Mouse (Mus musculus): ENCODE measurements at regions not wholly inside any gene's neighbourhood (a gene's known extent, or its start where the extent isn't known, plus 50 kb on each side); places are given as distances from the start of the nearest gene placed in this dataset.

DNA sequence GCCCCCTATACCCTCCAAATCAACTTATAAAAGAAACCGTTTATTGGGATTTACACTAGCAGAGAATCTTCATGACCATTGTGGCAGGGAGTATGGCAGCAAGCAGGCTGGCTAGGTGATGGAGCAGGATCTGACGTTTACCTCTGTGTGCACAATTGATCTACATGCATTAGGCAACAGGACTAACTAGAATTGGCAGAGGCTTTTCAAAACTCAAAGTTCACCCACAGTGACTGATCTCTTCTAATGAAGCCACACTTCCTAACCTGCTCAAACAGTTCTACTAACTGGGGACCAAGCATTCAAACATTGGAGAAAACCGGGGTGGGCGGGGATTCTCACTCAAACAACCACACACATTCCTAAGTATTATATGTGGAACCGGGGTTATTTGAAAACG is 1382.9 kb upstream of the Tenm2 start:
- TF ChIP-seq CTCF (IDR thresholded peaks at IDR 0.05; ENCODE audit: low read depth) = no peak
- ATAC-seq = no peak
- Histone ChIP-seq H3K4me2 (replicated peaks; ENCODE audit: low read depth) (no peak overlapping the region), H3K9ac (ENCODE audit: low read depth, low read length) (no peak overlapping the region), H3K27ac (ENCODE audit: low read depth, low read length) (no peak overlapping the region), H3K27me3 (replicated peaks; ENCODE audit: control insufficient read depth, insufficient read depth, low read length) (no peaks in the 10 kb centered on the region), H3K4me3 (ENCODE audit: low read depth, low read length) (no peak overlapping the region), H3K9me3 (ENCODE audit: control insufficient read depth) (no peaks in the 10 kb centered on the region), H3K36me3 (ENCODE audit: control insufficient read depth, insufficient read depth) (no peaks in the 10 kb centered on the region), H3K4me1 (replicated peaks; ENCODE audit: control insufficient read depth, insufficient read depth, low read length) (no peaks in the 10 kb centered on the region)
- 76% methylated on average over 6 of the region's 6 CpGs for WGBS

GRCm38 (mm10) chr11:38600971-38601370 is 1365.2 kb upstream of the Tenm2 start:
- no peaks in the 10 kb centered on the region for H3K36me3 ChIP-seq (ENCODE audit: control insufficient read depth, insufficient read depth)
- no peak for ATAC-seq
- no peak overlapping the region for H3K4me3 ChIP-seq (ENCODE audit: low read depth, low read length)
- no peak for TF ChIP-seq CTCF (IDR thresholded peaks at IDR 0.05; ENCODE audit: low read depth)
- H3K4me2 ChIP-seq (replicated peaks; ENCODE audit: low read depth) = no peak overlapping the region
- H3K27me3 ChIP-seq (replicated peaks; ENCODE audit: control insufficient read depth, insufficient read depth, low read length) = no peaks in the 10 kb centered on the region
- H3K4me1 ChIP-seq (replicated peaks; ENCODE audit: control insufficient read depth, insufficient read depth, low read length) = no peaks in the 10 kb centered on the region
- no peak overlapping the region for H3K9ac ChIP-seq (ENCODE audit: low read depth, low read length)
- 44% methylated on average over 4 of the region's 4 CpGs for WGBS
- H3K27ac ChIP-seq (ENCODE audit: low read depth, low read length) = no peak overlapping the region
- H3K9me3 ChIP-seq (ENCODE audit: control insufficient read depth) = no peaks in the 10 kb centered on the region

DNA sequence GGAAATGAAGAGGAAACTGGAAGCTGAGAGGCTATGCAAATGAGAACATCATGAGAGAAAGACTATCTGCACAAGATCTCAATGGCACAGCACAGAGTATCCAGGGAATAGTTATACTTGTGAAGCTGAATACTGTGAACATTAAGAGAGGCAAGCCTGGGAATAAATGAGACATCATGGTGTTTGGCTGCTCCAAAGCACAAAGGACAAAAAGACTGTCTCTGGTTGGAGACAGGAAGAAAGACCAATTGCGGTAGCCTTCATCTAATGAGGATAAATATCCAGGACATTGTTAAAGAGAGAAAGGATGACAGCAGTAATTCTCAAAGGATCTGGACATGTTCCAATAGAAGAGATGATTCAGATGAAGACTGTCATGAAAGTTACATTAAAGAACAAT is 1332.8 kb upstream of the Tenm2 start:
- H3K4me3 ChIP-seq (ENCODE audit: low read depth, low read length) = no peak overlapping the region
- ATAC-seq = no peak
- H3K4me1 ChIP-seq (replicated peaks; ENCODE audit: control insufficient read depth, insufficient read depth, low read length) = no peaks in the 10 kb centered on the region
- no peaks in the 10 kb centered on the region for H3K9me3 ChIP-seq (ENCODE audit: control insufficient read depth)
- H3K9ac ChIP-seq (ENCODE audit: low read depth, low read length) = no peak overlapping the region
- no peak for TF ChIP-seq CTCF (IDR thresholded peaks at IDR 0.05; ENCODE audit: low read depth)
- H3K4me2 ChIP-seq (replicated peaks; ENCODE audit: low read depth) = no peak overlapping the region
- H3K27me3 ChIP-seq (replicated peaks; ENCODE audit: control insufficient read depth, insufficient read depth, low read length) = no peaks in the 10 kb centered on the region
- 79% methylated on average over 1 of the region's 1 CpGs for WGBS
- no peaks in the 10 kb centered on the region for H3K36me3 ChIP-seq (ENCODE audit: control insufficient read depth, insufficient read depth)
- H3K27ac ChIP-seq (ENCODE audit: low read depth, low read length) = no peak overlapping the region

DNA sequence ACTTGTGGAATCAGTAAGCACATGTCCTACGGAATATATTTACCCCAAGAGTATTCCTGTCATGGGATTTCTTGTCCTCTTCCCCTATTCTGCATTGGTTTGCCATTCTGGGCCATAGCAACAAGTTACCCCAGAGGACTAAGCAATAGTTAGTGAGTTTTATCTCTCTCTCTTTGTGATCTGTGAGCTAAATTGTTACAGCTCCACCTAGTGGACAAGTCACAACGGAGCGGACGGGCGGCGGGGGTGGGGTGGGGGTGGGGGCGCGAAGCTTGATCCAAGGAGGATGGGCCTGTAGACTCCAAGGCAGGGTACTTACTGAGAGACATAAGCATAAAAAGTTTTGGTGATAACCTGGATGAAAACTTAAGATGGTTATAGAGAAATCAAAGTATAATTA is 1308.1 kb upstream of the Tenm2 start:
- TF ChIP-seq CTCF (IDR thresholded peaks at IDR 0.05; ENCODE audit: low read depth) = peak; percentile 49
- Histone ChIP-seq H3K4me3 (ENCODE audit: low read depth, low read length) (no peak overlapping the region), H3K9me3 (ENCODE audit: control insufficient read depth) (no peaks in the 10 kb centered on the region), H3K4me1 (replicated peaks; ENCODE audit: control insufficient read depth, insufficient read depth, low read length) (no peaks in the 10 kb centered on the region), H3K27me3 (replicated peaks; ENCODE audit: control insufficient read depth, insufficient read depth, low read length) (no peaks in the 10 kb centered on the region), H3K27ac (ENCODE audit: low read depth, low read length) (no peak overlapping the region), H3K36me3 (ENCODE audit: control insufficient read depth, insufficient read depth) (no peaks in the 10 kb centered on the region), H3K9ac (ENCODE audit: low read depth, low read length) (no peak overlapping the region), H3K4me2 (replicated peaks; ENCODE audit: low read depth) (no peak overlapping the region)
- ATAC-seq = no peak
- WGBS = 7% methylated on average over 8 of the region's 8 CpGs

- Histone ChIP-seq H3K9me3 (ENCODE audit: control insufficient read depth) (no peaks in the 10 kb centered on the region), H3K27me3 (replicated peaks; ENCODE audit: control insufficient read depth, insufficient read depth, low read length) (no peaks in the 10 kb centered on the region), H3K27ac (ENCODE audit: low read depth, low read length) (no peak overlapping the region), H3K36me3 (ENCODE audit: control insufficient read depth, insufficient read depth) (no peaks in the 10 kb centered on the region), H3K4me1 (replicated peaks; ENCODE audit: control insufficient read depth, insufficient read depth, low read length) (no peaks in the 10 kb centered on the region), H3K4me2 (replicated peaks; ENCODE audit: low read depth) (no peak overlapping the region), H3K9ac (ENCODE audit: low read depth, low read length) (no peak overlapping the region), H3K4me3 (ENCODE audit: low read depth, low read length) (no peak overlapping the region)
- ATAC-seq = no peak
- no peak for TF ChIP-seq CTCF (IDR thresholded peaks at IDR 0.05; ENCODE audit: low read depth)
- 76% methylated on average over 2 of the region's 2 CpGs for WGBS
Measured at GRCm38 (mm10) chr11:38540097-38540496, 1304.3 kb upstream of the Tenm2 start.

- no peak for ATAC-seq
- Histone ChIP-seq H3K9me3 (ENCODE audit: control insufficient read depth) (no peaks in the 10 kb centered on the region), H3K4me1 (replicated peaks; ENCODE audit: control insufficient read depth, insufficient read depth, low read length) (no peaks in the 10 kb centered on the region), H3K36me3 (ENCODE audit: control insufficient read depth, insufficient read depth) (no peaks in the 10 kb centered on the region), H3K9ac (ENCODE audit: low read depth, low read length) (no peak overlapping the region), H3K4me2 (replicated peaks; ENCODE audit: low read depth) (no peak overlapping the region), H3K4me3 (ENCODE audit: low read depth, low read length) (no peak overlapping the region), H3K27me3 (replicated peaks; ENCODE audit: control insufficient read depth, insufficient read depth, low read length) (no peaks in the 10 kb centered on the region), H3K27ac (ENCODE audit: low read depth, low read length) (no peak overlapping the region)
- TF ChIP-seq CTCF (IDR thresholded peaks at IDR 0.05; ENCODE audit: low read depth) = no peak
- 84% methylated on average over 2 of the region's 2 CpGs for WGBS
Measured at GRCm38 (mm10) chr11:38532282-38532681, 1296.5 kb upstream of the Tenm2 start.

GRCm38 (mm10) chr11:38509676-38510075 is 1273.9 kb upstream of the Tenm2 start:
- Histone ChIP-seq H3K9me3 (ENCODE audit: control insufficient read depth) (no peaks in the 10 kb centered on the region), H3K27me3 (replicated peaks; ENCODE audit: control insufficient read depth, insufficient read depth, low read length) (no peaks in the 10 kb centered on the region), H3K4me3 (ENCODE audit: low read depth, low read length) (no peak overlapping the region), H3K27ac (ENCODE audit: low read depth, low read length) (no peak overlapping the region), H3K4me2 (replicated peaks; ENCODE audit: low read depth) (no peak overlapping the region), H3K36me3 (ENCODE audit: control insufficient read depth, insufficient read depth) (no peaks in the 10 kb centered on the region), H3K4me1 (replicated peaks; ENCODE audit: control insufficient read depth, insufficient read depth, low read length) (no peaks in the 10 kb centered on the region), H3K9ac (ENCODE audit: low read depth, low read length) (no peak overlapping the region)
- no peak for TF ChIP-seq CTCF (IDR thresholded peaks at IDR 0.05; ENCODE audit: low read depth)
- ATAC-seq = no peak
- WGBS = 84% methylated on average over 4 of the region's 4 CpGs

All from intestine, postnatal 0 days (tissue).